Mouse (Mus musculus) urinary bladder, adult 18-20 months (tissue): ENCODE results near the gene Fam57b.
"Not testable (repeated sequence)": the region's sequence is repeated elsewhere in the genome, so short reads cannot be mapped to it uniquely, and the experiment has no call there.

Experiments
- DNase-seq, 2 experiments: peaks; one replicate each; pipeline ENCODE4 v3.0.0; 2022; ENCODE audit warnings: low spot score in 2 of 2, mixed read lengths in 2 of 2

Fam57b gene

DNA sequence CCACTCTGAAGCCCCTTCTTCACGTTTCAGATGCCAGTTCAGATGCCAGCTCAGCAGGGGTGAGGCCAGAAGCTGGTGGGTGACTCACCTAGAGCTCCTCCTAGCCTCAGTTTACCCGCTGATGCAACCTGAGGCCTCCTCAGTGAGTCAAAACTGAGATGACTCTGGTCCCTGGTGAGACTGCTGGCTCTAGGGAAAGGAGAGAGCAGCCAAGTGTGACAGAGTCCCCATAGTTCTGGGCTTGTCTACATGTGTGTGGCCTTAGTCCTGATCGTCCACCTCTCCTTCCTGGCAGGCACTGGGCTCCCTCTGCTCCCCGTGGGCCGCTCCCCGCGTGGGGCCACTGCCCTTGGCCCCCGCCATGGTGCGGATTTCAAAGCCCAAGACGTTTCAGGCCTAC lies 20.0 kb upstream of the Fam57b start:
- no peak for DNase-seq

DNA sequence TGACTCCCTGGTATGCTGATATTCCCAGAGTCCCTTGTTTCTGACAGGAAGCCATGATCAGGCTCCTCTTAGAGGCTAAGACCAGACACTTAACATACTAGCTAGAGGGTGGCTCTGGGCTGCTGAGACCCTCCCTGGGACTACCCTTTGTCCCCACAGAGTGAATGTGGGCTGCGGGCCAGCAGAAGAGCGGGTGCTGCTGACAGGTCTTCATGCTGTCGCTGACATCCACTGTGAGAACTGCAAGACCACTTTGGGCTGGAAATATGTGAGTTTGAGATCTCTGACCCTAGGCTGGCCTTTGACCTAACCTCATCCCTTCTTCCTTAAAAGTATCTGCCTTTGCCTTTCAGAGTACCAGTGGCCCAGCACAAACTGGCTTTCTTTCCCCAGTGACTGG lies 19.3 kb upstream of the Fam57b start:
- no peak for DNase-seq

DNA sequence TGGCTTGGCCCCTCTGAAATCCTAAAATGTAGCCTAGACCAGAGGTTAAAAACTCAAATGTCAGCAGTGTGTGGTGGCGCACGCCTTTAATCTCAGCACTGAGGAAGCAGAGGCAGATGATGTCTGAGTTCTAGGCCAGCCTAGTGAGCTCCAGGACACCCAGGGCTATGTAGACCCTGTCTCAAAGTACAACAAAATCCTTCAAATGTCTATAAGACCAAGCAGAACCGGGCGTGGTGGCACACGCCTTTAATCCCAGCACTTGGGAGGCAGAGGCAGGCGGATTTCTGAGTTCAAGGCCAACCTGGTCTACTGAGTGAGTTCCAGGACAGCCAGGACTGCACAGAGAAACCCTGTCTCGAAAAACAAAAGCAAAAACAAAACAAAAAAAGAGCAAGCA lies 18.4 kb upstream of the Fam57b start:
- not testable (repeated sequence) for DNase-seq

DNA sequence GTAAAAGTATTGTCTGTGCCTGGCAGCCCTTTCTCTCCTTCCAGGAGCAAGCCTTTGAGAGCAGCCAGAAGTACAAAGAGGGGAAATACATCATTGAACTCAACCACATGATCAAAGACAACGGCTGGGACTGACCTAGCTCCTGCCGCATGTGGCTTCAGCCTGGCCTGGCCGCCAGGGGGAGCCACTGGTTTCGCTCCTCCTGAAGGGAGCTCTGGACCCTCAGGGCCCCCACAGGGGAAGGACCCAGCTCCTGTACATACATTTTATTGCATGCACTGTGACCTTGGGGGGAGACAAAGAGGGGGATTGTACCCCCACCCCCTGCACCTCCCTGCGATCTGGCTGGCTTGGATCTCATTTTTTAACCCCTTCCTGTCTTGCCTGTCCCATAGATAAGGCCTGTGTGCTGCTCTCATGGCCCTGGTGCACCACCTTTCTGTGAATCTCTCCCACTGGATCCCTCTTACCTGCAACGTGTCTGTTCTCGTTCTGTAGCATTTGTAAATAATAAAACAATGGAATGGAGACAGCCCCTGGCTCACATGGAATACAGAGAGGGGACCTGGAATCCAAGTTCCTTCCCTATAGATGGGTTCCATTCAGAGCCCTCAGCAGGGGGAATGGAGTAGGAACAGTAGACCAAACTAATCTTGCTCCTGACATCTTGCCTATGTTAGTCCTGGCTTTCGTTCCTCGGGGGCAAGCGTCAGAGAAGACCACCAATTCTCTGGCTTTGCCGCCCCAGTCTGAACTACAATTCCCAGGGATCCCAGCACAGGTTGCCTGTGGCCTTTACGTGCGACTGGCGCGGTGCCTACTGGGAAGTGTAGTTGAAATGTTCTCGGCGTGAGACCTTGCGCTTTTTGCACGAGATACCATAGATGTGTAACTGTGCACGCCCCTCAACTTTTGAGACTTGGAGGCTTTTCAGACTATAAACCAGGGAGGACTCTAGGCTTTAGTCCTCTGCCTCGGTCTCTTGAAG lies 17.2 kb upstream of the Fam57b start:
- DNase-seq = peak; percentile 67 to 73

DNA sequence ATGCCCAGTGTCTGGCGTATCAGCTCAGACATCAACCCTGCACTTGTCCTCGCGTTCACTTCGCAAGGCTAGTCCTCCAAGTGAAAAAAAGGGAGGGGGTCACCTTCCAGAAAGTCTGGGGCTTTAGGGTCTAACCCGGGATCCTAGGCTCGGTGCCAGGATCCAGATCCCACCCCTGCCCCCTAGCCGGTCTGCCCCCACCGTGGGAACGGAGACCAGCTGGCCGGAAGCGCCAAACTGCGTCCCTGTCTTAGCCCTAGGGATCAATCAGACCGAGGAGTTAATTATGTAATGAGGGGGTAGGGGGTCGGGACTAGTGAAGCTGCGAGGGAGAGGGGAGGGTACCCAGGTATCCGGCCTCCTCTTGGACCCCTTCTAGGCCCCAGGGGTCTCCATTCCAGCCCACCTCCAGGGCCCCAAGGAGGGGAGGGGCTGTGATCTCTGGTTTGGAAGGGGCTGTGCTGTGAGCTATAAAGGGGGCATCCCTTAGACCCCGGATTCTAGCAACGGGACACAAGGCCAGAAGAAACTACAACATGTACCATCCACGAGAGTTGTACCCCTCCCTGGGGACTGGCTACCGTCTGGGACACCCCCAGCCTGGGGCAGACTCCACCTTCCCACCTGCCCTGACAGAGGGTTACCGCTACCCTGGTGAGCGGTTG lies 16.4 kb upstream of the Fam57b start, which contains the start of gene Tbx6:
Gene Tbx6, plus strand, starts transcription at position 513 of the 665 bp plus-strand sequence.
- DNase-seq = no peak

DNA sequence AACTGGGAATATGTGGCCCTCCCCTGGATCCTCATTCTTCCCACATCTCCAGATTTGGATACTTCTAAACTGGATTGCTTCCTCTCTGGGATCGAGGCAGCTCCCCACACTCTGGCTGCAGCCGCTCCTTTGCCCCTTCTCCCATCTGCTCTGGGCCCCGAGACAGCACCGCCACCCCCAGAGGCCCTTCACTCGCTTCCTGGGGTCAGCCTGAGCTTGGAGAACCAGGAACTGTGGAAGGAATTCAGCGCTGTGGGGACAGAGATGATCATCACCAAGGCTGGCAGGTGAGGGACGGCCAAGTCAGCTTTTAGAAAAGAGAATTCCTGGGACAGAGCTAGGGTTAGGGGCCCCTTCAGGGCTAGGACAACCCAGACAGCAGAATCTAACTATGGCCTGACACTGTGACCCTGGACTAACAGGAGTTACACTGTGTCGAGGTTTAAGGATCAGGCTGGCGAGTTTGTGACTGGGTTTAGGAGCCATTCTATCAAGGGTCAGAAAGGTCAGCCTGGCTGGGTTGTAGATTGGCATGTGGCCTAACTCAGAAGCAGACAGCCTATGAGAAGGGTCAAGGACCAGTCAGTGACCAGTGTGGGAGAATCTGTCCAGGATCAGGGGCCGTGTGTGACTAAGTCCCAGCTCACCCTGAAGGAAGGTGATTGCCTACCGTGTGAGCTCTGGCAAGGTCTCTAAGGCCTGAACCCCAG lies 15.7 kb upstream of the Fam57b start:
- no peak for DNase-seq

DNA sequence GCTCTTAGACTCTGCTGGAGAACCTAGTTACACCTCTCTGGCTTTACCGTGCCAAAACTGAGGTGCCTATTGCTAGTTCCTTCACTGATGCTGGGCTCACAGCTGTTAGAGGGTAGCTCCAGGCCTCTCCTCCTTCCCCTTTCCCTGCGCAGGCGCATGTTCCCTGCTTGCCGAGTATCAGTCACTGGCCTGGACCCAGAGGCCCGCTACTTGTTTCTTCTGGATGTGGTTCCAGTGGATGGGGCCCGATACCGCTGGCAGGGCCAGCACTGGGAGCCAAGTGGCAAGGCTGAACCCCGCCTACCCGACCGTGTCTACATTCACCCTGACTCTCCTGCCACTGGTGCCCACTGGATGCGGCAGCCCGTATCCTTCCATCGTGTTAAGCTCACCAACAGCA lies 14.8 kb upstream of the Fam57b start:
- no peak for DNase-seq

DNA sequence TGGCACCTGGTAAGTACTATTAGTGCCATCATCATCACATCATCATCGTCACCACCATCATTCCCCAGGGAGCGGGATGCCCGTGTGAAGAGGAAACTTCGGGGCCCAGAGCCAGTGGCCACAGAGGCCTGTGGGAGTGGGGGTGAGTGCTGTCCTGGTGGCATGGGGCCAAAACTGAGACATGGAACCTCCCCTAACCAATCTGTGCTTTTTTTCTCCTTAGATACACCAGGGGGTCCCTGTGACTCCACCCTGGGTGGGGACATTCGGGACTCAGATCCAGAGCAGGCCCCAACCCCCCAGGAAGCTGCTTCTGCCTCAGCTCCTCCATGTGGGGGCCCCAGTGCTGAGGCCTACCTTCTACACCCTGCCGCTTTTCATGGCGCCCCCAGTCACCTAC lies 13.0 kb upstream of the Fam57b start:
- DNase-seq = no peak

DNA sequence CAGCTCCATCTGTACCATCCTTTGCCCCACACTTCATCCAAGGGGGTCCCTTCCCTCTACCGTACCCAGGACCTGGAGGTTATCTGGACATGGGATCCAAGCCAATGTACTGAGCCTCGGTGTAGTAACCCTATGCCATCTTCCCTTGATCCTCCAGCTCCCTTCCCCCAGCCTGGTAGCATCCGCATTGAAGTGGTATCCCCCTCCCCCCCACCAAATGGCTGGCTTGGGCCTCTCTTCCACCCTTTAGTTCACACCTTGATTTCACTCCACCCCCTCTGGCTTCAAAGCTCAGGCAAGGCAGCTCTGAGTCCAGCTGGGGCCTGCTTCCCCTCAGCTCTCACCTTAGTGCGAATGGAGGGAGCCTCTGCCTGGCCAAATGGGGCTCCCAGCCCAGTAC lies 12.4 kb upstream of the Fam57b start:
- no peak for DNase-seq

DNA sequence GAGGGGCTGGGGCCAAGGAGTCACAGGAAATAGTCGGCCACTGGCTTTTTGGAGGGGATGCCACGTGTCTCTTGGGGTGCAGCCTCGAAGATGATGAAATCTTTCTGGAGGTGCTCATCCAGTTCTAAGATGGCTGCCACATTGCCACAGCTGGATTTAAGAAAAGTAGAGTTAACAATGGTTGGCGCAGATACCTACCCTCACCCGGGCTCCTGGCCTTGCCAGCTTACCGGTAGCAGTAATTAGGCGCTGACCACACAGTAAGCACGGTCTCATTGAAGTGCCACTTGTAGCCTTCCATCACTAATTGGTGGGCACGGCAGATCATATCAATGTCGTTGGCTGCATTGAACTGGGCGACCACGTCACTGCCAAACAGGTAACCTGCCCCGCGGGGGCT lies 11.3 kb upstream of the Fam57b start:
- no peak for DNase-seq

DNA sequence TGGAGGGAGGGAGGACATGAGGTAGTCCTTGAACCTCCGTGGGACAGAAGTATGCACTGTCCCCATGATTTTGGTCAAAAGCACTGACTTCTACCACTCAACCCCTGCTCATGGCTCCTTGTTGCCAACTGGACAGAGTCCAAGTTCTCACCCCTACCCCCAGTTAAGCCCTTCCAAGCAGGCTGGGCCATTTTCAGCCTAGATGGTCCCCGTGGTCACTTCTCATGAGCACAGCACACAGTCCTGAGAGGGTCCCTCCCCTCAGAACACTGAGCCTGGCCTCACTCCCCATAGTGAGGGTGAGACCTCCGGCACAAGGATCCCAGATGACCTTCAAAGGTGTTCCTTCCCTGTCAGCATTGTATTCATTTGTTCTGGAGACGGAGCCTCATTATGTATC lies 8.3 kb upstream of the Fam57b start:
- DNase-seq = no peak

DNA sequence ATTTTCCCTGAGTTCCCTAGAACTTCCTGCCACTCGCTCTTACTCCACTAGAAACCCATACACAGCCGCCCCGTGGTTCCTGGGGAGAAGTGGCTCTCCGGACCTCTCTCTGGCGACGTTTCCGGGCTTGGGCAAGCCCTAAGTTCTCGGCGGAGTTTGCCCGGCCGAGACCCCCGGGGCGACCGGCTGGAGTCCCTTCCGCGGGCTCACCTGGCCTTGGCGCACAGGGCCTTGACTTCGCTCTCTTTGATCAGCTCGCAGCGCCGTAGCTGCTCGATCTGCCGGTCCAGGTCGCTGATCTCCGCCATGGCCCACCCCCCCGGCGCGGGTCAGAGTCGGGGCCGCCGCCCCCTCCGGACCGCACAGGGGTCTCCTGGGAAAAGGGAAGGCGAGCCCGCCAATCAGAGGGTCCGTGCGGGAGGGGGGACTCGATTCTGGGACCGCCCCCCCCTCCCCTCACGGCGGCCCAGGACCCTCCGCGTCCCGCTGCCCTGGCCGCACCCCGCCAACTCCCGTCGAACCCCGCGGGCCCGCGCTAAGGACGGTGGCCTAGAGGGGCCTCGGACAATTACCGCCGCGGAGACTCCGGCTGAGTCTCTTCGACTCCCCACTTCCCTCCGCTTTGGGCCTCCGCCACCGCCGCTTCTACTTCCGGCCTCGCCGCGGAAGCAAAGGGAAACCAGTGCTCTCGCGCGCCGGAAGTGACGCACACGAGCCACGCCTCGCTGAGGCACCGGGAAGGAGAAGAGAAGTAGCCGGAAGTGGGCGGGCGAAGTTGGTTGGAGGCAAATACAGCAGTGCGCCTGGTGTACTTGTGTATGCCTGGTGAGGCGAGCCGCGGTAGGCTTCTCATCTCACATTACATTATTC lies 5.4 kb upstream of the Fam57b start, which contains the start of gene Ppp4c:
Gene Ppp4c, minus strand, starts transcription at position 646 of the 870 bp plus-strand sequence.
- DNase-seq = peak; percentile 83 to 93

DNA sequence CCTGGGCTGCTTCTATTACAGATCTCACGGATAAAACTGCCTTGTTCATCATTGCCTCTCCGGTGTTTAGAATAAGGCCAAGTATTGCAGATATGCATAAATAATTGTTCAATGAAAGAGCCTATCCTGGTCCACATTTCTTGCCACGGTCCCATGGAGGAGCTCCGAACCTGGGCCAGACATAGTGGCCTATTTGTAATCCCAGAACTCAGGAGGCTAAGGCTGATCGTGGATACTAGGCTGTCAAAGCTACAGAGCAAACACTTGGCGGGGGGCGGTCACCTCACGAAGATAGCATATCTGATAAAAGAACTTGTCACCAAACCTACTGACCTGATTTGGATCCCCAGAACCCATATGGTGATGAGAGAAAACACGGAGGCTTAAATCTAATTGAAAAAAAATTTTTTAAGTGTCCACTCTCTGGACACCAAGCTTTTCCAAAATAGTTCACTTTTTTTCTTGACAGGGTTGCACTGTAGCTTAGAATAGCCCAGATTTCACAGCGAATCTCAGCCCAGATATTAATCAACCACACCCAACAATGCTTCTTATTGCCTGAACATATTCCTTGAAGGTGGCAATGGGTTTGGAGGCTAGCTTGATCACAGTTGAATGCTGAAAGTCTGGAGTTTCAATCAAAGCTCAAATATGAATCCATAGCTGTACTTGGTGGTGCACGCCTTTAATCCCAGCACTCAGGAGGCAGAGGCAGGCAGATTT lies 4.6 kb upstream of the Fam57b start:
- DNase-seq = no peak

DNA sequence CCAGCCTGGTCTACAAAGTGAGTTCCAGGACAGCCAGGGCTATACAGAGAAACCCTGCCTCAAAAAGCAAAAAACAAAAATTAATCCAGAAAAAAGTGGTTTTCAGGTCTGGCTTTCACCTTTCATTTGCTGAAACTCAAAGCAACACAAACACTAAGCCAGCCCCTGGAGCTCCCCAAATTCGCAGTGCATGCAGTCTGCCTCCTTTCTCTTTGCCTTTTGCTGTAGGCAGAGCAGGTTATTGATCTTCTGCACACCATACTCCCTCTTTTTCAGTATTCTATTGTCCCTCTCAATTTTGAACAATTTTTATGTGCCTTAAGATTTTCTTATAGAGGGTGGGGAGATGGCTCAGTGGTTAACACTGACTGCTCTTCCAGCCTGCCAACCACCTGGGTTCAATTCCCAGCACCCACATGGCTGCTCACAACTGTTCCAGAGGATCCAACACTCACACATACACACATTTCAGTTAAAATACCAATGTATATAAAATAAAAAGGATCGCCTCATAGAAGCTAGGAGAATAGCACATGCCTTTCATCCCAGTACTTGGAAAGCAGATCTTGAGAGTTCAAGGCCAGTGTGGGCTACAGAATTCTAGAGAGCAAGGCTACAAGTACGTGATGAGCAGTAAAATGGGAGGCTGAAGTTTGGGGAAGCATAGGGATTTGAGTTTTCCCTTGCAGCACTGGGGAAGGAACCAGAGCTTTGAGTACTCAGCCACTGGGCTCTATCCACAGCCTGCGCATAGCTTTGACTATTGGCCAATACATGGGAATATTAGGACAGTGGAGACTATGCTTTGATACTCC lies 3.8 kb upstream of the Fam57b start:
- no peak for DNase-seq

DNA sequence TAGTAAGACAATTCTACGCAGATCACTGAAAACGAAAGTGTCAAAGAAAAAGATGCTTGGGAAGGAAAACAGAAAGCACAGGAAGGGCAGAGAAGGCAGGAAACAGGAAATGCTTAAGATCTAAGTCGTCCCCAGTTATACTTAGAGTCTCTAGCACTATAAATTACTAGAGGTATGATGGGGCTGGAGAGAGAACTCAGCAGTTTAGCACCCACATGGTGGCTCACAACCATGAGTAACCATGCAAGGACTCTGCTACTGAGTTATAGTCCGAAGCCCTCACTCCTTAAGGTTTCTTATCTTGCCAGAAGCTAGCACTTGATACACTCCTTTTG lies 3.2 kb upstream of the Fam57b start:
- DNase-seq = no peak

DNA sequence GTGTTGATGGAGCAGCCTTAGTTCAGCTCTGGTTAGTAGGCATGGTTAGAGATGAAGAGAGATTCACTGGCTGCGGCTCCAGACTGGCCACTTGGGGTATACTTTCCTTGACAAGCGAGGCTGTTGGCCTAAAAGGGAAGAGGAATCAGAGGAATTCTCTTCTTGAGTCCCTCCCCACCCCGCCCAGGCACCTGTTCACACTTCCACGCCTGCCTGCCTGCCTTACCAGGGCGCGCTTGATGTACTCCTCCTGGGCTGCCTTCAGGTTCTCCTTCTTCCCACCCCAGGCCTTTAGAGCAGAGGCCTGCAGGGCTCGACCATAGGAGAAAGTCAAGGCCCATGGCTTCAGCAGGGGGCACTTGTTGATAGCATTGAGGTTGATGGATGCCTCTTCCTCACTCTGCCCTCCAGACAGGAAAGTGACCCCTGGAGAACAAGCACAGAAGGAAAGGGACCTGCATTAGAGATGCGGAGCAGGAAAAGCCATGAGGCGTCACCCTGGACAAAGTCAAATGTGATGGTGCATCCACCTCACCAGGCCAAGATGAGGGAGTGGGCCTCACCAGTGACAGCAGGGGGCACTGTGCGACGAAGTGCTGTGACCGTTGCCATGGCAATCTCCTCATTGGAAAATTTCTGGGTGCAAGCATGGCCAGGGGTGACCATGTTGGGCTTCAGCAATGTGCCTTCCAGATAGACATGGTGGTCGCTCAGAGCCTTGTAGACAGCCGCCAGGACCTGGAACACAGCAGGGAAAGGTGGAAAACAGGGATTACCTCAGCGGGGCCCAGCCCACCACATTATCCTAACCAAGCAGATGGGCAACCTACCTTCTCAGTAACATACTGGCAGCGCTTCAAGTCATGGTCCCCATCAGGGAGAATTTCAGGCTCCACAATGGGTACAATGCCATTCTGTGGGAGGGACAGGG lies 1.8 kb upstream of the Fam57b start:
- no peak for DNase-seq

DNA sequence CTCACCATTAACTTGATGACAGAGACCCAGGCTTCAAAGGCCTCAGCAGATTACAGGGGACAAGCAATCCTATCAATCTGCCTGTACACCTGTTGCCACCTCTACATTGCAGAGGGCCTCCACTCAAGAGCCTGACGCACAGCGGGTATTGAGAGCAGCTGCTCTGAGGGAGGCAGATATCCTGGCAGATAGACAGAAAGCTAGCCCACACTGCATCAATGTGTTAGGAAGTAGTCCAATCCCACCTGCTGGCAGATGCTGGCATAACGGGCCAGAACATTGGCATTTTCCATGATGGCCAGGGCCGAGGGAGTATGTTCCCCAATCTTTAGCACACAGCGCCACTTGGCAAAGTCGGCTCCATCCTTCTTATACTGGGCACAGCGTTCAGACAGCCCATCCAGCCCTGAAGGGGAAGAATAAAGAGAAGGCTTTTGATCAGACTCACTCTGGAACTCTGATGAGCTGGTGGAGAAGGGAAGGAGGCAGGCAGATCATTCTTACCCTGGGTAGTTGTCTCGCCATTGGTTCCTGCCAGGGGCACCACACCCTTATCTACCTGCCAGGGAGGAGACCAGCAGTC lies 1.0 kb upstream of the Fam57b start:
- DNase-seq = no peak
